Mouse (Mus musculus): ENCODE data around the gene Tmprss9. TPM values are rescaled to one million over a fixed set of nuclear protein-coding genes. Genes with fewer than 3 reads are reported as not detected.

The Tmprss9 gene
- total and polyA plus RNA-seq, 2 experiments: 0.05 to 0.09 TPM

- Histone ChIP-seq H3K36me3 (ENCODE audit: control insufficient read depth, insufficient read depth, low read length) (no peaks in the 10 kb centered on the region), H3K9ac (ENCODE audit: low read depth, low read length) (peak overlapping the region; percentile 49), H3K79me2 (ENCODE audit: control insufficient read depth, insufficient read depth, low read length) (no peaks in the 10 kb centered on the region), H3K27ac (replicated peaks; ENCODE audit: insufficient read depth, low read depth, low read length) (0 out of 2 replicates have a peak overlapping the region, but pooled peaks have one; percentile 52), H3K27me3 (ENCODE audit: control insufficient read depth, insufficient read depth, low read length) (no peaks in the 10 kb centered on the region; the same call in 1 of the 2 replicates), H3K4me3 (ENCODE audit: insufficient read depth, low read depth, low read length) (peak overlapping the region; percentile 52), H3K4me1 (ENCODE audit: control insufficient read depth, insufficient read depth, low read length) (peaks cover 21% of the 10 kb centered on the region)
- TF ChIP-seq POLR2A (IDR thresholded peaks at IDR 0.05; ENCODE audit: extremely low read depth, insufficient read depth, low read length): no peak
- peak; percentile 90 for TF ChIP-seq CTCF (IDR thresholded peaks at IDR 0.05; ENCODE audit: low read depth, low read length)
- under 1% methylated on average over 48 of the region's 48 CpGs for WGBS
- peak; percentile 65 for DNase-seq (ENCODE audit: extremely low read depth, low read depth, low spot score)
These were observed 57.1 kb downstream of the Tmprss9 start for GRCm38 (mm10) chr10:80928586-80929298.

- Histone ChIP-seq H3K27me3 (ENCODE audit: control insufficient read depth, insufficient read depth, low read length) (no peaks in the 10 kb centered on the region; the same call in 1 of the 2 replicates), H3K9ac (ENCODE audit: low read depth, low read length) (peak within 1 kb of the TSS; percentile 49), H3K36me3 (ENCODE audit: control insufficient read depth, insufficient read depth, low read length) (no peaks in the 10 kb centered on the region), H3K27ac (replicated peaks; ENCODE audit: insufficient read depth, low read depth, low read length) (peak within 1 kb of the TSS; percentile 52), H3K4me3 (ENCODE audit: insufficient read depth, low read depth, low read length) (peak within 1 kb of the TSS; percentile 56), H3K79me2 (ENCODE audit: control insufficient read depth, insufficient read depth, low read length) (no peaks in the 10 kb centered on the region), H3K4me1 (ENCODE audit: control insufficient read depth, insufficient read depth, low read length) (peaks cover 22% of the 10 kb centered on the region)
- DNase-seq (ENCODE audit: extremely low read depth, low read depth, low spot score): peak; percentile 90
- WGBS: under 1% methylated on average over 56 of the region's 56 CpGs
- TF ChIP-seq POLR2A (IDR thresholded peaks at IDR 0.05; ENCODE audit: extremely low read depth, insufficient read depth, low read length): peak; percentile 97
- no peak for TF ChIP-seq CTCF (IDR thresholded peaks at IDR 0.05; ENCODE audit: low read depth, low read length)
These were observed 57.9 kb downstream of the Tmprss9 start, which contains the start of gene Gadd45b for GRCm38 (mm10) chr10:80929299-80930226. Gene Gadd45b (plus strand): TSS chr10:80930073.

GRCm38 (mm10) chr10:80930361-80931152 lies 58.9 kb downstream of the Tmprss9 start:
- Histone ChIP-seq H3K36me3 (ENCODE audit: control insufficient read depth, insufficient read depth, low read length) (no peaks in the 10 kb centered on the region), H3K9ac (ENCODE audit: low read depth, low read length) (peak overlapping the region; percentile 44), H3K27ac (replicated peaks; ENCODE audit: insufficient read depth, low read depth, low read length) (no peak overlapping the region), H3K27me3 (ENCODE audit: control insufficient read depth, insufficient read depth, low read length) (no peaks in the 10 kb centered on the region; the same call in 1 of the 2 replicates), H3K4me1 (ENCODE audit: control insufficient read depth, insufficient read depth, low read length) (peaks cover 22% of the 10 kb centered on the region), H3K79me2 (ENCODE audit: control insufficient read depth, insufficient read depth, low read length) (no peaks in the 10 kb centered on the region), H3K4me3 (ENCODE audit: insufficient read depth, low read depth, low read length) (peak overlapping the region; percentile 56)
- DNase-seq (ENCODE audit: extremely low read depth, low read depth, low spot score): no peak
- no peak for TF ChIP-seq CTCF (IDR thresholded peaks at IDR 0.05; ENCODE audit: low read depth, low read length)
- no peak for TF ChIP-seq POLR2A (IDR thresholded peaks at IDR 0.05; ENCODE audit: extremely low read depth, insufficient read depth, low read length)
- 2% methylated on average over 45 of the region's 45 CpGs for WGBS

GRCm38 (mm10) chr10:80931153-80931671 lies 59.6 kb downstream of the Tmprss9 start:
- 17% methylated on average over 14 of the region's 14 CpGs for WGBS
- TF ChIP-seq POLR2A (IDR thresholded peaks at IDR 0.05; ENCODE audit: extremely low read depth, insufficient read depth, low read length): no peak
- no peak for TF ChIP-seq CTCF (IDR thresholded peaks at IDR 0.05; ENCODE audit: low read depth, low read length)
- no peaks in the 10 kb centered on the region for H3K79me2 ChIP-seq (ENCODE audit: control insufficient read depth, insufficient read depth, low read length)
- H3K4me3 ChIP-seq (ENCODE audit: insufficient read depth, low read depth, low read length): peak overlapping the region; percentile 56; the same call in 1 of the 2 replicates
- H3K27me3 ChIP-seq (ENCODE audit: control insufficient read depth, insufficient read depth, low read length): no peaks in the 10 kb centered on the region; the same call in 1 of the 2 replicates
- H3K9ac ChIP-seq (ENCODE audit: low read depth, low read length): no peak overlapping the region; the same call in 1 of the 2 replicates
- H3K27ac ChIP-seq (replicated peaks; ENCODE audit: insufficient read depth, low read depth, low read length): no peak overlapping the region
- no peaks in the 10 kb centered on the region for H3K36me3 ChIP-seq (ENCODE audit: control insufficient read depth, insufficient read depth, low read length)
- peak; percentile 55 for DNase-seq (ENCODE audit: extremely low read depth, low read depth, low spot score)
- H3K4me1 ChIP-seq (ENCODE audit: control insufficient read depth, insufficient read depth, low read length): peaks cover 22% of the 10 kb centered on the region

- H3K27me3 ChIP-seq (ENCODE audit: control insufficient read depth, insufficient read depth, low read length): no peaks in the 10 kb centered on the region; the same call in 1 of the 2 replicates
- H3K9ac ChIP-seq (ENCODE audit: low read depth, low read length): no peak overlapping the region
- TF ChIP-seq POLR2A (IDR thresholded peaks at IDR 0.05; ENCODE audit: extremely low read depth, insufficient read depth, low read length) (no peak), CTCF (IDR thresholded peaks at IDR 0.05; ENCODE audit: low read depth, low read length) (no peak)
- peaks cover 22% of the 10 kb centered on the region for H3K4me1 ChIP-seq (ENCODE audit: control insufficient read depth, insufficient read depth, low read length)
- DNase-seq (ENCODE audit: extremely low read depth, low read depth, low spot score): no peak
- no peak overlapping the region for H3K27ac ChIP-seq (replicated peaks; ENCODE audit: insufficient read depth, low read depth, low read length)
- no peaks in the 10 kb centered on the region for H3K36me3 ChIP-seq (ENCODE audit: control insufficient read depth, insufficient read depth, low read length)
- H3K79me2 ChIP-seq (ENCODE audit: control insufficient read depth, insufficient read depth, low read length): no peaks in the 10 kb centered on the region
- H3K4me3 ChIP-seq (ENCODE audit: insufficient read depth, low read depth, low read length): no peak overlapping the region
- WGBS: 42% methylated on average over 26 of the region's 26 CpGs
These were observed 60.0 kb downstream of the Tmprss9 start for GRCm38 (mm10) chr10:80931695-80932094.

Data from liver, adult 2 months (tissue).